Mouse (Mus musculus): ENCODE data around the gene Hmces.
A peak's percentile ranks its signal among the peaks of the same experiment; 100 is the strongest.

The Hmces gene

GRCm38 (mm10) chr6:87913661-87914325, at the start of gene Hmces:
TSS of gene Hmces (plus strand) at chr6:87913935.
- DNase-seq (ENCODE audit: low spot score): peak; percentile 52

GRCm38 (mm10) chr6:87866211-87866610, 47.5 kb upstream of the Hmces start:
- DNase-seq (ENCODE audit: low spot score): no peak

GRCm38 (mm10) chr6:87867256-87867655, 46.5 kb upstream of the Hmces start:
- no peak for DNase-seq (ENCODE audit: low spot score)

- peak; percentile 78 for DNase-seq (ENCODE audit: low spot score)
These were observed 44.7 kb upstream of the Hmces start for GRCm38 (mm10) chr6:87868871-87869506.

- DNase-seq (ENCODE audit: low spot score): no peak
These were observed 43.3 kb upstream of the Hmces start for GRCm38 (mm10) chr6:87870440-87870839.

- no peak for DNase-seq (ENCODE audit: low spot score)
These were observed 42.5 kb upstream of the Hmces start for GRCm38 (mm10) chr6:87871240-87871639.

GRCm38 (mm10) chr6:87873104-87873503, 40.6 kb upstream of the Hmces start:
- no peak for DNase-seq (ENCODE audit: low spot score)

GRCm38 (mm10) chr6:87873963-87874362, 39.8 kb upstream of the Hmces start:
- no peak for DNase-seq (ENCODE audit: low spot score)

- DNase-seq (ENCODE audit: low spot score): no peak
These were observed 38.7 kb upstream of the Hmces start for GRCm38 (mm10) chr6:87875083-87875482.

GRCm38 (mm10) chr6:87875562-87875961, 38.2 kb upstream of the Hmces start:
- DNase-seq (ENCODE audit: low spot score): no peak

GRCm38 (mm10) chr6:87876068-87876643, 37.6 kb upstream of the Hmces start:
- DNase-seq (ENCODE audit: low spot score): no peak

GRCm38 (mm10) chr6:87879010-87879409, 34.7 kb upstream of the Hmces start:
- no peak for DNase-seq (ENCODE audit: low spot score)

- DNase-seq (ENCODE audit: low spot score): no peak
These were observed 34.1 kb upstream of the Hmces start for GRCm38 (mm10) chr6:87879628-87880027.

- DNase-seq (ENCODE audit: low spot score): no peak
These were observed 31.5 kb upstream of the Hmces start for GRCm38 (mm10) chr6:87882221-87882620.

GRCm38 (mm10) chr6:87882816-87883215, 30.9 kb upstream of the Hmces start:
- DNase-seq (ENCODE audit: low spot score): no peak

GRCm38 (mm10) chr6:87886721-87887120, 27.0 kb upstream of the Hmces start:
- no peak for DNase-seq (ENCODE audit: low spot score)

GRCm38 (mm10) chr6:87887594-87888233, 26.0 kb upstream of the Hmces start, which contains the start of gene Copg1:
TSS of gene Copg1 (plus strand) at chr6:87887814.
- DNase-seq (ENCODE audit: low spot score): peak; percentile 100

- no peak for DNase-seq (ENCODE audit: low spot score)
These were observed 19.8 kb upstream of the Hmces start for GRCm38 (mm10) chr6:87893931-87894330.

GRCm38 (mm10) chr6:87898028-87898427, 15.7 kb upstream of the Hmces start:
- no peak for DNase-seq (ENCODE audit: low spot score)

- no peak for DNase-seq (ENCODE audit: low spot score)
These were observed 7.1 kb upstream of the Hmces start for GRCm38 (mm10) chr6:87906632-87907031.

GRCm38 (mm10) chr6:87909181-87909580, 4.6 kb upstream of the Hmces start:
- no peak for DNase-seq (ENCODE audit: low spot score)

- no peak for DNase-seq (ENCODE audit: low spot score)
These were observed 2.2 kb upstream of the Hmces start for GRCm38 (mm10) chr6:87911559-87911958.

Measured in ovary, postnatal 14 days (tissue).